Mouse (Mus musculus) embryonic facial prominence, embryonic 15.5 days (tissue): Measurements from ENCODE around the gene Ppp1r1b. TPM values are rescaled to one million over a fixed set of nuclear protein-coding genes. Genes with fewer than 3 reads are reported as not detected.

ENCODE experiments used
- ATAC-seq: fragments of 200-750 bp; cut with Nextera tagmentation; 2 replicates; pipeline ENCODE4 v1.8.0; 2017; ENCODE audit warnings: low read depth, moderate TSS enrichment; ENCODE audit not compliant: insufficient number of reproducible peaks, low FRiP score, low TSS enrichment
- H3K27ac ChIP-seq: fragments of 300-500 bp; sonication (generic); replicated peaks from 2 replicates; pipeline ENCODE4 v1.5.1; 2015; ENCODE audit warnings: mild to moderate bottlenecking, inconsistent platforms
- H3K27me3 ChIP-seq: fragments of 300-500 bp; sonication (generic); 2 replicates; pipeline ENCODE4 v1.6.1; 2015; ENCODE audit warnings: inconsistent platforms
- H3K36me3 ChIP-seq: fragments of 300-500 bp; sonication (generic); 2 replicates; pipeline ENCODE4 v1.6.1; 2015; ENCODE audit warnings: mild to moderate bottlenecking, inconsistent platforms
- H3K4me1 ChIP-seq: fragments of 300-500 bp; sonication (generic); 2 replicates; pipeline ENCODE4 v1.6.1; 2015; ENCODE audit warnings: inconsistent platforms
- H3K4me2 ChIP-seq: fragments of 300-500 bp; sonication (generic); replicated peaks from 2 replicates; pipeline ENCODE4 v1.6.1; 2015; ENCODE audit warnings: mild to moderate bottlenecking, inconsistent platforms
- H3K4me3 ChIP-seq: fragments of 300-500 bp; sonication (generic); replicated peaks from 2 replicates; pipeline ENCODE4 v1.5.1; 2015; ENCODE audit warnings: mild to moderate bottlenecking, inconsistent platforms
- H3K9ac ChIP-seq: fragments of 300-500 bp; sonication (generic); 2 replicates; pipeline ENCODE4 v1.6.1; 2015; ENCODE audit warnings: inconsistent platforms
- H3K9me3 ChIP-seq: fragments of 300-500 bp; sonication (generic); replicated peaks from 2 replicates; pipeline ENCODE4 v1.6.1; 2016; ENCODE audit warnings: inconsistent platforms
- WGBS: fragments of 180-500 bp; shearing (Covaris S2); methylation state at CpG from one replicate; pipeline ENCODE4 v1.1.7; 2015; 5-methylcytosine and 5-hydroxymethylcytosine counted together
- polyA plus RNA-seq: library from polyadenylated mRNA; unstranded; fragments of >200 nt; fragmentation: Nextera tagmentation; extraction: Ambion mirVana; gene quantifications from 2 replicates; pipeline ENCODE4 v1.2.1, GENCODE M21; 2015

Ppp1r1b gene
- polyA plus RNA-seq, 1 experiment from 2014 or later = 7.0 TPM

- H3K4me2 ChIP-seq = peak overlapping the region; percentile 98
- peak overlapping the region; percentile 54 for H3K4me3 ChIP-seq
- H3K9ac ChIP-seq = peak overlapping the region; percentile 44
- no peak for ATAC-seq
- no peaks in the 10 kb centered on the region for H3K36me3 ChIP-seq
- peaks cover 85% of the 10 kb centered on the region for H3K27me3 ChIP-seq
- no peak overlapping the region for H3K27ac ChIP-seq
- under 1% methylated on average over 42 of the region's 57 CpGs for WGBS
- no peaks in the 10 kb centered on the region for H3K9me3 ChIP-seq
- H3K4me1 ChIP-seq = peaks cover 43% of the 10 kb centered on the region
These were observed 9.7 kb upstream of the Ppp1r1b start for GRCm38 (mm10) chr11:98338507-98338961.

DNA sequence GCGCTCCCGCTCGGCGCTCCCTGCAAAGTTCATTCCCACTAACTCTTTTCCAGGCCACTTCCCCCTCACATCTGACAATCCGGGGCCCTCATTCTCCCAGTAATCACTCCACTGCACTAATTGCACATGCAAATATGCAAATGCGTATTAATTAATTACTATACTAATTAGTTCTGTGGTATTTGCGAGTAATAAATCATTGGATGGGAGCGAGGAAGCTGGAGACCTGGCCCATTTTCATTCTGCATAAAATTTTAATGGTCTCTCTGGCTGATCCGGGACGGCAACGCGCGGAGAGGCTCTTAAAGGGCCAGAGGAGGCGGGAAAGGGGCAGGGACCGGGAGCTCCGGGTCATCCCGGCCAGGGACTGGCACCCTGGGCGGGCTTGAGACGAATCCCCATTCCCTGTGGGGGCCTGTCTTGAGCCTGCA lies 9.1 kb upstream of the Ppp1r1b start:
- Histone ChIP-seq H3K9me3 (no peaks in the 10 kb centered on the region), H3K4me3 (peak overlapping the region; percentile 54), H3K36me3 (no peaks in the 10 kb centered on the region), H3K4me1 (peaks cover 42% of the 10 kb centered on the region), H3K27me3 (peaks cover 85% of the 10 kb centered on the region), H3K4me2 (peak overlapping the region; percentile 98), H3K9ac (peak overlapping the region; percentile 44), H3K27ac (no peak overlapping the region)
- no peak for ATAC-seq
- under 1% methylated on average over 19 of the region's 19 CpGs for WGBS

DNA sequence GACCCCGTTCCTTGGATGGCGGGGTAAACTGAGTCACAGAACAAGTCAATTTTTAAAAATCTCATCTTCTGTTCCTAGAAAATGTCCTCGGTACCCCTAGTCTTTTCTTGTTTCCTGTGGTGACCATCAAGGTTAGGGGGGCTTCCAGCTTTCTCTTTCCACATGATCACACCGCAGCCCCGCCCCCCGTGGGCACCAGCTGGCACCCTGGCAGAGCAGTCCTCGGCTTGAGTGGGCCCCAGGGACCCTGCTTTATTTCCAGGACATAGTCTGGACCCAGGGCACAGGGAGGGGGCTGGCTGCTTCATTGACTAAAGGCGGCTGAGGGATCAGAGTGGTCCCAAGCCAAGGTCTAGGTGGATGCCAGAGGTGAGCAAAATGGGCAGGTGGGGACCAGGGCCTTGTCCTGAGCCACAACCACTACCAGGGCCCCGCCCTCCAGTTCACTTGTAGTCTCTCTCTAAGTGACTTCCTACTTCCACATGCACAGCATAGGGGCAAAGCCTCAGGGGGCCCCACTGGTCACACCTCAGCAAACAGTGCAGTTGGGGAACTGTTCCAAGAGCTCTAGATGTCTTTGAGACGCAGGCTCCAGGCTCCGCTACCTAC lies 8.4 kb upstream of the Ppp1r1b start:
- no peaks in the 10 kb centered on the region for H3K36me3 ChIP-seq
- no peaks in the 10 kb centered on the region for H3K9me3 ChIP-seq
- H3K4me3 ChIP-seq = peak overlapping the region; percentile 54
- no peak overlapping the region for H3K9ac ChIP-seq
- H3K4me2 ChIP-seq = peak overlapping the region; percentile 98
- 5% methylated on average over 11 of the region's 11 CpGs for WGBS
- H3K27ac ChIP-seq = no peak overlapping the region
- H3K4me1 ChIP-seq = peaks cover 35% of the 10 kb centered on the region
- H3K27me3 ChIP-seq = peaks cover 82% of the 10 kb centered on the region
- no peak for ATAC-seq

DNA sequence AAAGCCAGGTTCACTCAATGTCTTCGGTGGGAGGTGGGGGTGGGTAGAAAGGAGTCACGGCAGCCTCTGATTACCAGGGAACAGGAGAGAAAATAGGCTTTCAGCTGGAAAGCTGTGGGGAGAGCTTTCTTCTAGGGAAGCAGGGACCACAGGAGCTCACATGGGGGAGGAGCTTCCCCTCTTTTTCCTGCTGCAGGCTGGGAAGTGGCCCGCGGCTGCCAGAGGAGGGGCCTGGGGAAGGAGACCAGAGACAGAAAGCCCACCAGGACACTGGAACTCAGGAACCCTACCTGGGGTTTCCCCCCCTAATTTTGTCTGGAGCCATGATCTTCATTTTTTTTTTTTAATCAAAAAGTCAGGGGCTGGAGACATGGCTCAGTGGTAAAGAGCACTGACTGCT lies 7.6 kb upstream of the Ppp1r1b start:
- H3K9me3 ChIP-seq = no peaks in the 10 kb centered on the region
- H3K4me3 ChIP-seq = no peak overlapping the region
- H3K36me3 ChIP-seq = no peaks in the 10 kb centered on the region
- peaks cover 34% of the 10 kb centered on the region for H3K4me1 ChIP-seq
- no peak for ATAC-seq
- H3K27me3 ChIP-seq = peaks cover 81% of the 10 kb centered on the region
- no peak overlapping the region for H3K4me2 ChIP-seq
- H3K9ac ChIP-seq = no peak overlapping the region
- 8% methylated on average over 4 of the region's 4 CpGs for WGBS
- no peak overlapping the region for H3K27ac ChIP-seq

DNA sequence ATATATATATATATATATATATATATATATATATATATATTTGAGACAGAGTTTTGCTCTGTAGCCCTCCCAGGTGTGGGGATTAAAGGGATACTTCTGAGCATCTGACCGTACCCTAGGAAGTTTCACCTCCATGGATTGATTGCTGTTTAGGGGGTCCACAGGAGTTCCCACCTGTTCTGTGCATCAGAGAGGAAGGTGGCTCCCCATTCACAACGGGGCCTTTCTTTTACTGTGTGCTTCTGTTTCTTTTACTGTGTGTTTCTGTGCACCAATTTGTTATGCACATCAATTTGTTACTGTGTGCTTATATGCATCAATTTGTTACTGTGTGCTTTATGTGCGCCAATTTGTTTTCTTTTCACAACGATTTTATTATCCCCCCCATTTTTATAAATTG lies 7.0 kb upstream of the Ppp1r1b start:
- Histone ChIP-seq H3K9ac (no peak overlapping the region), H3K36me3 (no peaks in the 10 kb centered on the region), H3K9me3 (no peaks in the 10 kb centered on the region), H3K27ac (no peak overlapping the region), H3K4me2 (no peak overlapping the region), H3K4me1 (peaks cover 34% of the 10 kb centered on the region), H3K27me3 (peaks cover 80% of the 10 kb centered on the region), H3K4me3 (no peak overlapping the region)
- no peak for ATAC-seq
- 54% methylated on average over 4 of the region's 4 CpGs for WGBS

DNA sequence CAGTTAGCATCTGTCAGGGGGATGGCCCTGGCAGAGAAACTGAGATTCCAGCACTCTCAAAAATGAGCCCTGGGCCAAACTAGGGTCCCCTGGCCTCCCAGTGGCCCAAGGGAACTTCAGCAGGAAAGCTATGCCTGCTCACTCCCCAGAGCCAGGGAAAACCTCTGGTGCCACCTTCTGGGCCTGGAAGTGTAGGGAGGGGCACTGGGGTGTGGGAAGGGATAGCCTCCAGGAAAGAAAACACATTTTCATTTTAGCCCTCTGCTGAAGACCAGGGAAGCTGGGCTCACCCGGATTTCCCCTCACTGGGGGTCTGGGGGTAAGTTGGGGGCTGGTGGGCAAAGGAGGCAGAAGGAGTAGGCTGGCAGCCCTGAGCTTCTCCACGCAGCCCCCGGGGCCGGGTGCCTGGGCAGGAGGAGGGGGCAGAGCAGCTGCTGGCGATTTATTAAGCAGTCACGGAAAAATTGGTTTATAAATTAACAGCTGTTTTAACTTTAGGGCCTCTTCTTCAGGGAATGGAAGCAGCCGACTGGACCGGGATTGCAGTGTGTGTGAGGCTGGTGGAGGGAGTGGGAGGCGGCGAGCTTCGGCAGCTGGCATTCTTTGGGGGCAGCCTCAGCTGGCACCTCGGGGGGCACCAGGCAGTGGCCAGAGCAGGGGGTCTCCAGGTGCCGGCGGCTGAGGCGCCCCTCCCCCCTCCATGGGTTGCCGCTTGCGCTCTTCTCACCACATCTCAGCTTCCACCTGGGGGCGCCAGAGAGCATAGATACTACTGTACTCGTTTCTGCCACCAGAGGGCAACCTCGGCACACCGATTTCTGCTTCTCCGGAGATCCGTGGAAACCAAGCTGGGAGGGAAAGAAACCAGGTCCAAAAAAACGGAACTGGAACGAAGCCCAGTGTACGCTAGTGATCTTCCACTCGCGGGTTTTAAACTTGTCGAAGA lies 5.9 kb upstream of the Ppp1r1b start:
- peak overlapping the region; percentile 65 for H3K4me2 ChIP-seq
- H3K9ac ChIP-seq = no peak overlapping the region
- no peaks in the 10 kb centered on the region for H3K9me3 ChIP-seq
- peaks cover 34% of the 10 kb centered on the region for H3K4me1 ChIP-seq
- ATAC-seq = peak; percentile 75
- peak overlapping the region; percentile 71 for H3K27ac ChIP-seq
- WGBS = 1% methylated on average over 29 of the region's 29 CpGs
- peak overlapping the region; percentile 34 for H3K4me3 ChIP-seq
- no peaks in the 10 kb centered on the region for H3K36me3 ChIP-seq
- peaks cover 80% of the 10 kb centered on the region for H3K27me3 ChIP-seq

DNA sequence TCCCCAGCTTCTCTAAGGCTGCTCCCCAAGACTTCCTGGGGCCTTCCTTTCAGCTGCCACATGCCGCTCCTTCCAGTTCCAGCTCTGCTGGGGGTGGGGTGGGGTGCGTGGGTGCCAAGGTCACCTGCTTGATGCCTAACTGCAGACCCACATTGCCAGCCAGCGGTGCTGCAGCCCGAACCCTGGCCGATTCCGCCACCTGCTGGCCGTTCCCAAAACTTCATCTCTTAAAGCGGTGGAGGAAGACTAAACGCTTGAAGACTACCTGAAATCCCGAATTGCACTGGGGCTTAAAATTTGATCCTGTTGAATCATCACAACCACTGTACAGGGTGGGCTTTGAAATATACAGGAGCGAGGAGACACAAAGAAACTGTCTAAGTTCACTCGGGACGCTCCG lies 3.0 kb upstream of the Ppp1r1b start:
- Histone ChIP-seq H3K36me3 (no peaks in the 10 kb centered on the region), H3K4me1 (peaks cover 31% of the 10 kb centered on the region), H3K27me3 (peaks cover 79% of the 10 kb centered on the region), H3K9ac (no peak overlapping the region), H3K4me2 (peak overlapping the region; percentile 44), H3K27ac (no peak overlapping the region), H3K4me3 (peak overlapping the region; percentile 19; the same call in 1 of the 2 replicates), H3K9me3 (no peaks in the 10 kb centered on the region)
- ATAC-seq = no peak
- WGBS = under 1% methylated on average over 14 of the region's 14 CpGs

DNA sequence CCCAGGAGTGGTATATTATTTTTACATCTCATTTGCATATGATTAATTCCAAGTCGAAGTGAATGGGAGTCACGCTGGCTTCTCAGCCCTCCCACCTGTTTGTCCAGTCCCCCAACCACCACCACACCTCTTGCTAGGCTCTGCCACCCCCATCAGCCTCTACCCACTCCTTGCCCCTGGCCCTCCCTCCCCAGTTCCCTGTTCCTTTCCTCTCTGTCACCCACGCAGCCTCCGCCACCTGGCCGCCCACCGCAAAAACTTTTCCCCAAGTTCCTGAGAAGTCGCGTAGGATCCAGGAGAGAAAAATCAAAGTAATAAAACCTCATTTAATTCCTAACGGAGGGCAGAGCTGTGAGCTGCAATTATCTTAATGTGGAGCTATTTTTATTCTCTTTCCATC lies 2.0 kb upstream of the Ppp1r1b start:
- WGBS = 13% methylated on average over 9 of the region's 9 CpGs
- peaks cover 31% of the 10 kb centered on the region for H3K4me1 ChIP-seq
- no peak overlapping the region for H3K27ac ChIP-seq
- no peaks in the 10 kb centered on the region for H3K36me3 ChIP-seq
- no peak for ATAC-seq
- H3K9me3 ChIP-seq = no peaks in the 10 kb centered on the region
- H3K9ac ChIP-seq = no peak overlapping the region
- H3K27me3 ChIP-seq = peaks cover 82% of the 10 kb centered on the region
- H3K4me3 ChIP-seq = no peak overlapping the region
- H3K4me2 ChIP-seq = no peak overlapping the region

- no peaks in the 10 kb centered on the region for H3K9me3 ChIP-seq
- WGBS = 4% methylated on average over 12 of the region's 12 CpGs
- H3K27ac ChIP-seq = no peak overlapping the region
- no peaks in the 10 kb centered on the region for H3K36me3 ChIP-seq
- H3K4me1 ChIP-seq = peaks cover 20% of the 10 kb centered on the region
- H3K9ac ChIP-seq = no peak overlapping the region
- peak overlapping the region; percentile 52; the same call in 1 of the 2 replicates for H3K4me3 ChIP-seq
- ATAC-seq = no peak
- peak overlapping the region; percentile 97; the same call in 1 of the 2 replicates for H3K4me2 ChIP-seq
- peaks cover 85% of the 10 kb centered on the region for H3K27me3 ChIP-seq
These were observed 670 bp upstream of the Ppp1r1b start for GRCm38 (mm10) chr11:98347385-98348082.

DNA sequence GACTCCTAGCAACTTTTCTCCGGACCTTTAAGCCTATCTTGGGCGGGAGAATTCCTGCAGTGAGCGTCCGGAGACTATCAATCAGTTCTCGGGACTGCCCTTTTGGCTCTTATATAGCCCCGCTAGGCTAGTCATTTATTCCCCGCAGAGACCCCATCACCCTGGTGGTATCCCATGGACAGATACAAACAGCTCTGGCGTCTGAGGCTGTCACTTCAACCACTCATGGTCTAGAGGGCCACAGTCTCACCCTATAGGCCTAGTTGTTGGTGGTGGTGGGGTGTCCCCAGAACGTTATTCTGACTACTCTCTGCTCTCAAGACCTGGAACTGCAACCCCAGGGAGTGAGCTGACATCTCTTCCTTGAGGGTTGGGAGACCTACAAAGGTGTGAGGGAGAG lies 1.1 kb downstream of the Ppp1r1b start:
- H3K27ac ChIP-seq = no peak overlapping the region
- no peaks in the 10 kb centered on the region for H3K9me3 ChIP-seq
- H3K9ac ChIP-seq = no peak overlapping the region
- no peak for ATAC-seq
- H3K4me1 ChIP-seq = peaks cover 16% of the 10 kb centered on the region
- H3K36me3 ChIP-seq = no peaks in the 10 kb centered on the region
- H3K4me2 ChIP-seq = peak overlapping the region; percentile 97
- H3K4me3 ChIP-seq = peak overlapping the region; percentile 52
- WGBS = 10% methylated on average over 9 of the region's 9 CpGs
- peaks cover 89% of the 10 kb centered on the region for H3K27me3 ChIP-seq
